Mouse (Mus musculus): Measurements from ENCODE around the gene Il1r1. TPM values are rescaled to one million over a fixed set of nuclear protein-coding genes. Genes with fewer than 3 reads are reported as not detected.

Gene Il1r1
- polyA plus RNA-seq, 1 experiment from 2014 or later: 0.58 TPM

- DNase-seq (ENCODE audit: low spot score): no peak
- Histone ChIP-seq H3K4me1 (replicated peaks) (0 out of 2 replicates have a peak, but pooled peaks cover 3% of the 10 kb centered on the region), H3K27me3 (ENCODE audit: insufficient read depth, poor library complexity, severe bottlenecking) (no peaks in the 10 kb centered on the region), H3K4me3 (no peak overlapping the region), H3K27ac (no peak overlapping the region), H3K36me3 (no peaks in the 10 kb centered on the region), H3K9me3 (no peaks in the 10 kb centered on the region)
- 91% methylated on average over 5 of the region's 5 CpGs for WGBS
Observed at GRCm38 (mm10) chr1:40235597-40236249, 10.8 kb downstream of the Il1r1 start.

- no peaks in the 10 kb centered on the region for H3K27me3 ChIP-seq (ENCODE audit: insufficient read depth, poor library complexity, severe bottlenecking)
- H3K36me3 ChIP-seq: no peaks in the 10 kb centered on the region
- no peak overlapping the region for H3K4me3 ChIP-seq
- H3K4me1 ChIP-seq (replicated peaks): 0 out of 2 replicates have a peak, but pooled peaks cover 3% of the 10 kb centered on the region
- no peak overlapping the region for H3K27ac ChIP-seq
- H3K9me3 ChIP-seq: no peaks in the 10 kb centered on the region
- WGBS: 80% methylated on average over 6 of the region's 6 CpGs
- DNase-seq (ENCODE audit: low spot score): no peak
Observed at GRCm38 (mm10) chr1:40236694-40237093, 11.8 kb downstream of the Il1r1 start.

- Histone ChIP-seq H3K9me3 (no peaks in the 10 kb centered on the region), H3K4me1 (replicated peaks) (0 out of 2 replicates have a peak, but pooled peaks cover 3% of the 10 kb centered on the region)
- 81% methylated on average over 6 of the region's 6 CpGs for WGBS
Observed at GRCm38 (mm10) chr1:40237094-40237493, 12.2 kb downstream of the Il1r1 start.

GRCm38 (mm10) chr1:40240353-40241092, 15.6 kb downstream of the Il1r1 start:
- H3K36me3 ChIP-seq: no peaks in the 10 kb centered on the region
- DNase-seq (ENCODE audit: low spot score): no peak

More at GRCm38 (mm10) chr1:40237094-40237493, 12.2 kb downstream of the Il1r1 start:
- Histone ChIP-seq H3K27me3 (ENCODE audit: insufficient read depth, poor library complexity, severe bottlenecking) (no peaks in the 10 kb centered on the region), H3K36me3 (no peaks in the 10 kb centered on the region), H3K4me3 (no peak overlapping the region), H3K27ac (no peak overlapping the region)
- no peak for DNase-seq (ENCODE audit: low spot score)

GRCm38 (mm10) chr1:40242717-40243116, 17.8 kb downstream of the Il1r1 start:
- Histone ChIP-seq H3K4me1 (replicated peaks) (no peaks in the 10 kb centered on the region), H3K4me3 (no peak overlapping the region), H3K9me3 (no peaks in the 10 kb centered on the region), H3K27me3 (ENCODE audit: insufficient read depth, poor library complexity, severe bottlenecking) (no peaks in the 10 kb centered on the region), H3K27ac (no peak overlapping the region), H3K36me3 (no peaks in the 10 kb centered on the region)
- 86% methylated on average over 1 of the region's 1 CpGs for WGBS
- DNase-seq (ENCODE audit: low spot score): no peak

More at GRCm38 (mm10) chr1:40240353-40241092, 15.6 kb downstream of the Il1r1 start:
- no peaks in the 10 kb centered on the region for H3K27me3 ChIP-seq (ENCODE audit: insufficient read depth, poor library complexity, severe bottlenecking)
- H3K9me3 ChIP-seq: no peaks in the 10 kb centered on the region
- WGBS: 88% methylated on average over 9 of the region's 9 CpGs
- H3K4me3 ChIP-seq: no peak overlapping the region
- no peaks in the 10 kb centered on the region for H3K4me1 ChIP-seq (replicated peaks)
- no peak overlapping the region for H3K27ac ChIP-seq

GRCm38 (mm10) chr1:40243561-40243998, 18.7 kb downstream of the Il1r1 start:
- H3K4me1 ChIP-seq (replicated peaks): no peaks in the 10 kb centered on the region
- 94% methylated on average over 3 of the region's 3 CpGs for WGBS
- no peak overlapping the region for H3K4me3 ChIP-seq
- H3K27me3 ChIP-seq (ENCODE audit: insufficient read depth, poor library complexity, severe bottlenecking): no peaks in the 10 kb centered on the region
- H3K36me3 ChIP-seq: no peaks in the 10 kb centered on the region
- DNase-seq (ENCODE audit: low spot score): no peak
- no peak overlapping the region for H3K27ac ChIP-seq
- H3K9me3 ChIP-seq: no peaks in the 10 kb centered on the region

- no peak overlapping the region for H3K27ac ChIP-seq
- no peak overlapping the region for H3K4me3 ChIP-seq
- no peaks in the 10 kb centered on the region for H3K9me3 ChIP-seq
- DNase-seq (ENCODE audit: low spot score): no peak
- H3K36me3 ChIP-seq: no peaks in the 10 kb centered on the region
- H3K4me1 ChIP-seq (replicated peaks): peaks cover 7% of the 10 kb centered on the region; the same call in 1 of the 2 replicates
- no peaks in the 10 kb centered on the region for H3K27me3 ChIP-seq (ENCODE audit: insufficient read depth, poor library complexity, severe bottlenecking)
- WGBS: 75% methylated on average over 4 of the region's 4 CpGs
Observed at GRCm38 (mm10) chr1:40250425-40250824, 25.5 kb downstream of the Il1r1 start.

- Histone ChIP-seq H3K4me3 (no peak overlapping the region), H3K9me3 (no peaks in the 10 kb centered on the region), H3K27me3 (ENCODE audit: insufficient read depth, poor library complexity, severe bottlenecking) (no peaks in the 10 kb centered on the region), H3K4me1 (replicated peaks) (peaks cover 7% of the 10 kb centered on the region; the same call in 1 of the 2 replicates), H3K27ac (no peak overlapping the region), H3K36me3 (no peaks in the 10 kb centered on the region)
- DNase-seq (ENCODE audit: low spot score): no peak
- WGBS: 92% methylated on average over 6 of the region's 6 CpGs
Observed at GRCm38 (mm10) chr1:40252507-40252906, 27.6 kb downstream of the Il1r1 start.

- Histone ChIP-seq H3K4me3 (no peak overlapping the region), H3K27me3 (ENCODE audit: insufficient read depth, poor library complexity, severe bottlenecking) (no peaks in the 10 kb centered on the region), H3K9me3 (no peaks in the 10 kb centered on the region), H3K4me1 (replicated peaks) (peaks cover 7% of the 10 kb centered on the region; the same call in 1 of the 2 replicates), H3K36me3 (no peaks in the 10 kb centered on the region), H3K27ac (no peak overlapping the region)
- 88% methylated on average over 5 of the region's 5 CpGs for WGBS
- no peak for DNase-seq (ENCODE audit: low spot score)
Observed at GRCm38 (mm10) chr1:40253940-40254339, 29.1 kb downstream of the Il1r1 start.

GRCm38 (mm10) chr1:40254347-40255057, 29.6 kb downstream of the Il1r1 start:
- DNase-seq (ENCODE audit: low spot score): no peak
- H3K9me3 ChIP-seq: no peaks in the 10 kb centered on the region
- WGBS: 54% methylated on average over 3 of the region's 3 CpGs
- H3K27ac ChIP-seq: no peak overlapping the region
- no peaks in the 10 kb centered on the region for H3K27me3 ChIP-seq (ENCODE audit: insufficient read depth, poor library complexity, severe bottlenecking)
- H3K4me1 ChIP-seq (replicated peaks): peaks cover 7% of the 10 kb centered on the region; the same call in 1 of the 2 replicates
- no peaks in the 10 kb centered on the region for H3K36me3 ChIP-seq
- no peak overlapping the region for H3K4me3 ChIP-seq

- H3K4me3 ChIP-seq: no peak overlapping the region
- DNase-seq (ENCODE audit: low spot score): no peak
- WGBS: 84% methylated on average over 9 of the region's 9 CpGs
- peaks cover 11% of the 10 kb centered on the region for H3K4me1 ChIP-seq (replicated peaks)
- H3K27me3 ChIP-seq (ENCODE audit: insufficient read depth, poor library complexity, severe bottlenecking): peaks cover 14% of the 10 kb centered on the region
- no peaks in the 10 kb centered on the region for H3K36me3 ChIP-seq
- H3K9me3 ChIP-seq: no peaks in the 10 kb centered on the region
- H3K27ac ChIP-seq: no peak overlapping the region
Observed at GRCm38 (mm10) chr1:40262441-40263121, 37.7 kb downstream of the Il1r1 start.

GRCm38 (mm10) chr1:40263122-40263498, 38.2 kb downstream of the Il1r1 start:
- no peak for DNase-seq (ENCODE audit: low spot score)
- Histone ChIP-seq H3K4me3 (no peak overlapping the region), H3K27ac (no peak overlapping the region), H3K27me3 (ENCODE audit: insufficient read depth, poor library complexity, severe bottlenecking) (peaks cover 16% of the 10 kb centered on the region), H3K9me3 (no peaks in the 10 kb centered on the region), H3K4me1 (replicated peaks) (peaks cover 11% of the 10 kb centered on the region), H3K36me3 (no peaks in the 10 kb centered on the region)
- 71% methylated on average over 7 of the region's 7 CpGs for WGBS
